8 mouse cellular contexts compared by ENCODE assay signal in genomic region chr7:109083113-109083812, GRCm38 (mm10). TPM values are rescaled to one million over a fixed set of nuclear protein-coding genes. Genes with fewer than 3 reads are reported as not detected.
DNase-seq lines count a peak whose midpoint lies in the region; ATAC-seq and TF ChIP-seq lines count a peak whose summit lies in the region.

Ric3 (minus strand) TSS chr7:109083331.

- TF ChIP-seq POLR2A in spleen, adult 2 months (IDR thresholded peaks at IDR 0.05; ENCODE audit: low read depth, low read length), result no peak
- TF ChIP-seq POLR2A in kidney, adult 2 months (IDR thresholded peaks at IDR 0.05; ENCODE audit: low read depth, low read length), result no peak

- no peak for DNase-seq in spleen, adult 2 months (ENCODE audit: low read depth in 1 of 2, low spot score in 2 of 2)
- DNase-seq in spleen, adult 12 weeks (ENCODE audit: low spot score), result no peak
- DNase-seq in embryonic facial prominence, embryonic 11.5 days (ENCODE audit: low spot score), result peak; percentile 30
- peak; percentile 40 for DNase-seq in heart, adult 8-10 months (ENCODE audit: low spot score)
- peak; percentile 6 for DNase-seq in kidney, adult 2 months
- peak; percentile 92 to 93 for DNase-seq in left cerebral cortex, postnatal 36 days (ENCODE audit: low spot score in 2 of 2)
- DNase-seq in stomach, postnatal 0 days (ENCODE audit: low spot score), result peak; percentile 26

- peak; percentile 82 for ATAC-seq in embryonic facial prominence, embryonic 11.5 days (replicated peaks; ENCODE audit: insufficient number of reproducible peaks, low FRiP score, low TSS enrichment, low read depth)
- peak; percentile 97 for ATAC-seq in midbrain, embryonic 13.5 days
- ATAC-seq in stomach, postnatal 0 days (ENCODE audit: low FRiP score, low TSS enrichment), result no peak

- TF ChIP-seq CTCF in spleen, adult 2 months (IDR thresholded peaks at IDR 0.05; ENCODE audit: extremely low read depth, insufficient read depth, insufficient read length, insufficient replicate concordance), result no peak
- TF ChIP-seq CTCF in kidney, adult 2 months (conservative IDR thresholded peaks at IDR 0.05; ENCODE audit: insufficient read depth, insufficient read length, low read depth, low read length), result no peak
- TF ChIP-seq CTCF in stomach, postnatal 0 days (IDR thresholded peaks at IDR 0.05; ENCODE audit: low read depth), result no peak

- peak within 1 kb of the TSS; percentile 40; the same call in 1 of the 2 replicates for H3K4me3 ChIP-seq in spleen, adult 2 months (ENCODE audit: extremely low read depth, insufficient read depth, insufficient read length)
- peak within 1 kb of the TSS; percentile 52 for H3K4me3 ChIP-seq in embryonic facial prominence, embryonic 11.5 days (ENCODE audit: low read depth, low read length)
- H3K4me3 ChIP-seq in kidney, adult 2 months (ENCODE audit: insufficient read depth, low read depth, low read length), result peak within 1 kb of the TSS; percentile 37
- peak within 1 kb of the TSS; percentile 74 for H3K4me3 ChIP-seq in midbrain, embryonic 13.5 days (replicated peaks)
- H3K4me3 ChIP-seq in stomach, postnatal 0 days (ENCODE audit: low read depth, low read length), result peak within 1 kb of the TSS; percentile 42

- H3K9ac ChIP-seq in embryonic facial prominence, embryonic 11.5 days (replicated peaks; ENCODE audit: low read length), result peak within 1 kb of the TSS; percentile 56
- peak within 1 kb of the TSS; percentile 80 for H3K9ac ChIP-seq in midbrain, embryonic 13.5 days (replicated peaks)
- H3K9ac ChIP-seq in stomach, postnatal 0 days (ENCODE audit: low read length), result peak within 1 kb of the TSS; percentile 38; the same call in 1 of the 2 replicates

- intact Hi-C loops in left cerebral cortex, postnatal 36 days (cut with DNase I), result no loop called here

- H3K36me3 ChIP-seq in spleen, adult 2 months (ENCODE audit: control insufficient read depth, insufficient read depth, low read length), result no peaks in the 10 kb centered on the region
- no peaks in the 10 kb centered on the region for H3K36me3 ChIP-seq in embryonic facial prominence, embryonic 11.5 days (replicated peaks; ENCODE audit: control insufficient read depth, insufficient read depth, low read depth, low read length)
- no peaks in the 10 kb centered on the region for H3K36me3 ChIP-seq in kidney, adult 2 months (ENCODE audit: control insufficient read depth, insufficient read depth, low read length)
- H3K36me3 ChIP-seq in midbrain, embryonic 13.5 days, result no peaks in the 10 kb centered on the region
- no peaks in the 10 kb centered on the region for H3K36me3 ChIP-seq in stomach, postnatal 0 days (ENCODE audit: control insufficient read depth, insufficient read depth, low read length)

- 10% methylated on average over 50 of the region's 50 CpGs for WGBS in spleen, adult 2 months
- 6% methylated on average over 50 of the region's 50 CpGs for WGBS in embryonic facial prominence, embryonic 11.5 days
- 6% methylated on average over 50 of the region's 50 CpGs for WGBS in kidney, adult 2 months
- WGBS in midbrain, embryonic 13.5 days, result 4% methylated on average over 50 of the region's 50 CpGs
- WGBS in stomach, postnatal 0 days, result 6% methylated on average over 40 of the region's 50 CpGs

- H3K27me3 ChIP-seq in spleen, adult 2 months (ENCODE audit: control insufficient read depth, insufficient read depth, low read length), result peaks cover 5% of the 10 kb centered on the region
- H3K27me3 ChIP-seq in embryonic facial prominence, embryonic 11.5 days (ENCODE audit: control insufficient read depth, insufficient read depth, low read length), result 0 out of 2 replicates have a peak, but pooled peaks cover 4% of the 10 kb centered on the region
- H3K27me3 ChIP-seq in kidney, adult 2 months (replicated peaks; ENCODE audit: control insufficient read depth, insufficient read depth, low read length), result no peaks in the 10 kb centered on the region
- H3K27me3 ChIP-seq in midbrain, embryonic 13.5 days, result no peaks in the 10 kb centered on the region
- no peaks in the 10 kb centered on the region for H3K27me3 ChIP-seq in stomach, postnatal 0 days (ENCODE audit: control insufficient read depth, insufficient read depth, low read length)

- peaks cover 5% of the 10 kb centered on the region for H3K4me1 ChIP-seq in spleen, adult 2 months (ENCODE audit: control insufficient read depth, insufficient read depth, insufficient read length)
- no peaks in the 10 kb centered on the region for H3K4me1 ChIP-seq in embryonic facial prominence, embryonic 11.5 days (ENCODE audit: control insufficient read depth, insufficient read depth, low read length)
- H3K4me1 ChIP-seq in kidney, adult 2 months (ENCODE audit: control insufficient read depth, insufficient read depth, low read length), result no peaks in the 10 kb centered on the region
- peaks cover 17% of the 10 kb centered on the region for H3K4me1 ChIP-seq in midbrain, embryonic 13.5 days (replicated peaks)
- no peaks in the 10 kb centered on the region for H3K4me1 ChIP-seq in stomach, postnatal 0 days (replicated peaks; ENCODE audit: control insufficient read depth, insufficient read depth)

- no peak within 1 kb of the TSS for H3K27ac ChIP-seq in spleen, adult 2 months (ENCODE audit: insufficient read depth, low read length)
- H3K27ac ChIP-seq in embryonic facial prominence, embryonic 11.5 days (replicated peaks; ENCODE audit: low read depth, low read length), result no peak within 1 kb of the TSS
- H3K27ac ChIP-seq in kidney, adult 2 months (ENCODE audit: insufficient read depth, low read depth, low read length), result no peak within 1 kb of the TSS
- H3K27ac ChIP-seq in midbrain, embryonic 13.5 days, result peak within 1 kb of the TSS; percentile 35
- H3K27ac ChIP-seq in stomach, postnatal 0 days (replicated peaks), result no peak within 1 kb of the TSS

- TF ChIP-seq EP300 in stomach, postnatal 0 days (optimal IDR thresholded peaks at IDR 0.05), result no peak

- H3K4me2 ChIP-seq in embryonic facial prominence, embryonic 11.5 days (ENCODE audit: low read depth, low read length), result peak within 1 kb of the TSS; percentile 68
- H3K4me2 ChIP-seq in midbrain, embryonic 13.5 days (replicated peaks), result peak within 1 kb of the TSS; percentile 63
- H3K4me2 ChIP-seq in stomach, postnatal 0 days (replicated peaks; ENCODE audit: low read depth), result peak within 1 kb of the TSS; percentile 63

- H3K9me3 ChIP-seq in embryonic facial prominence, embryonic 11.5 days (replicated peaks; ENCODE audit: control insufficient read depth, low read length), result no peaks in the 10 kb centered on the region
- no peaks in the 10 kb centered on the region for H3K9me3 ChIP-seq in midbrain, embryonic 13.5 days
- no peaks in the 10 kb centered on the region for H3K9me3 ChIP-seq in stomach, postnatal 0 days (ENCODE audit: control insufficient read depth, low read length)

RNA-seq across cellular contexts. Expression of gene Ric3, which starts in this region (rescaled TPM):
- polyA plus RNA-seq in spleen, adult 2 months (2012; rRNA removed), result 0.19 and 0.21 TPM in 2 replicates
- polyA plus RNA-seq in embryonic facial prominence, embryonic 11.5 days (2014; fragmentation: Nextera tagmentation; extraction: Ambion mirVana), result 6.0 and 7.4 TPM in 2 replicates
- total RNA-seq in heart, adult 8-10 months (2022), result 1 to 10 TPM; 2.1 to 5.0 (median 2.9) TPM
- 0.63 and 0.79 TPM in 2 replicates for polyA plus RNA-seq in kidney, adult 2 months (2012; rRNA removed)
- 10 to 100 TPM; 63.5 to 69.2 TPM for total RNA-seq in left cerebral cortex, postnatal 36 days (2021)
- polyA plus RNA-seq in midbrain, embryonic 13.5 days (2015; fragmentation: Nextera tagmentation; extraction: Ambion mirVana), result 30.6 and 34.0 TPM in 2 replicates
- 0.93 and 1.1 TPM in 2 replicates for polyA plus RNA-seq in stomach, postnatal 0 days (2015; fragmentation: Nextera tagmentation; extraction: Ambion mirVana)

Comparison
In these comparisons a context has a peak if more than half of its experiments do, and no peak if none do; other contexts are left out.
1. RNA of gene Ric3 (total RNA-seq): 63.5 to 69.2 TPM in left cerebral cortex, postnatal 36 days; 2.1 to 5.0 TPM in heart, adult 8-10 months; every median in the first group is over 10 times any median in the second.
2. Peak in DNase-seq and H3K4me3 ChIP-seq in kidney, adult 2 months; RNA of the gene not detected or under 1 TPM.
3. DNase-seq: peak in embryonic facial prominence, embryonic 11.5 days (single experiment), heart, adult 8-10 months (single experiment), left cerebral cortex, postnatal 36 days (2 of 2) and stomach, postnatal 0 days (single experiment); none in spleen, adult 2 months (0 of 2) and spleen, adult 12 weeks (single experiment).
4. Peak in every context shown above with its lines, with median percentiles within 50 percentile points of each other: H3K4me3 ChIP-seq, H3K4me2 ChIP-seq and H3K9ac ChIP-seq.